Mouse (Mus musculus): Measurements from ENCODE around the gene Gtpbp8. TPM values are rescaled to one million over a fixed set of nuclear protein-coding genes. Genes with fewer than 3 reads are reported as not detected.

Gene Gtpbp8
- 1.7 and 5.6 TPM in 2 replicates for total RNA-seq (2015; ENCODE audit: low replicate concordance)
- 0.98 and 3.5 TPM in 2 replicates for total RNA-seq (2017; ENCODE audit: low replicate concordance)

DNA sequence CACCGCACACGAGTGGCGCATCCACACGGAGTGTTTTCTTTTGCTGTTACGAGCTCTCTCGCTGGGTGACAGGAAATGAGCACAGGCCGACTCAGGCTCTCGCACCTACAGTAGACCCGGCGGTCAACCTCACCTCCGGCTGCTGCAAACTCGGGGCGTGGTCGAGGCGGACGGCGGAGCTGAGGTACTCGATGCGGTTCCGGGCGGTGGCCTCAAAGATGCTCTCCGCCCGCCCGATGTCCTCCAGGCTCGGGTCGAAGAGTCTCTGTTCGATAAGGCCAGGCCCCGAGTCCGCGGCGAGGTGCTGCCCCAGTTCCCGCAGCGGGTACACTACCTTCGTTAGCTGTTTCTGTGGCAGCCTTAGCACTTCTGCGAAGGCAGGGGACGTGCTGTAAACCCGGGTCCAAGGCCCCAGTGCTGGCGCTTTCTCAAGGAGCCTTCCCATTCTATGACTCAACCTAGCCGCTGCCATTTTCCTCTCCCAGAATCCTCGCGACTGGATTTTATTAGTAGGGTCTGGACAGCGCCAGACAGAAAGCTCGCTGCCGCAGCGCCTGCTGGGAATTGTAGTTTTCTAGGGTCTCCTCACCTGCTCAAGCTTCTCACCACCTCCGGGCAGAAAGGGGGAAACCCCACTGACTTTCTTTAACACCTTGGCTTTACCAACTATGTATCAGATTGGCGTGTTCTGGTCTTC is at the start of gene Gtpbp8:
Gene Gtpbp8 (minus strand): TSS at position 498 of the 697 bp plus-strand sequence.
- ATAC-seq (replicated peaks; ENCODE audit: low FRiP score, poor library complexity, severe bottlenecking) = peak; percentile 96

DNA sequence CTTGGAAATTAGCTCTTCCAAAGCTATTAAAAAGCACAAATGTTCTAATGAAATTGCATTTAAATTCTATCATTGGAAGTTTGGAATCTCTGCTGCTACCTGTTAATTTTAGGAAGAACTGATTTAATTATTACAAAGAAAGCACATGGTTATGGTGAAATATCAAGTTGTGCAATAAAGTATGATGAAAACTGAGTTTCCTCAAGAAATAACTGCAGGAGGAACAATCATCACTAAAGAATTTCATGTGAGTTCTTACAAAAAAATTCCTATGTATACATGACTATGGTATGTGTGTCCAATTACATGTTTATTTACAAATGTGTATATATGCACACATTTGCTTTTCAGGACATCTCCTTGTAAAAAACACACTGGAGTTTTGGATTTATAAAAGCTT is 48.3 kb upstream of the Gtpbp8 start:
- no peak for ATAC-seq (replicated peaks; ENCODE audit: low FRiP score, poor library complexity, severe bottlenecking)

DNA sequence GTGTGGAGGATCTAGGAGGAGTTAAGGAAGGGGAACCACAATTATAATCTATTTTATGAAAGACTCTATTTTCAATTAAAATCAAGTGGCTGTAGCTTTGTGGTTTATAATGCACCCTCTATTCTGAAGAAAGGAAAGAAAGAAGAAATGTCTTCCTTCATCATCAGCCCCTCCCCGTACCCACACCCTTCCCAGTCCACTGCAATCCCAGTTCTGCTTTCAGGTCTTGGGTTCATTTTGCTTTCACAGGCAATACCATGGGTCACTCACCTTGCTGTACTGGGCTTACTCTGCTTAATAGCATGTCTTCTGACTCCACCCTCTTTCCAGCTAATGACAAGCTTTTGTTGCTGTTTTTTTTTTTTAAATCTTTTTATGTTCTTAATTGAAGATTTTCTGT is 40.8 kb upstream of the Gtpbp8 start:
- ATAC-seq (replicated peaks; ENCODE audit: low FRiP score, poor library complexity, severe bottlenecking) = no peak

DNA sequence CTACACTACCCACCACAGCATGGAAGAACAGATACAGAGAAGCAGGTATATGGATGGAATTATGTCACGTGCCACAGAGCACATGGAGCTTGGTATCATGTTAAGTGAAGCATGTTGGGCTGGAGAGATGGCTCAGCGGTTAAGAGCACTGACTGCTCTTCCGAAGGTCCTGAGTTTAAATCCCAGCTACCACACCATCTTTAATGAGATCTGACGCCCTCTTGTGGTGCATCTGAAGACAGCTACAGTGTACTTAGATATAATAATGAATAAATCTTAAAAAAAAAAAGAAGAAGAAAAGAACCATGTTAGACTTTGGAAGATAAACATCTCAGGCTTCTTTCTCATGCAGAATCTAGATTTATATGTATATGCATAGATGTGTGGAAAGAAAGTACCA is 34.6 kb upstream of the Gtpbp8 start:
- no peak for ATAC-seq (replicated peaks; ENCODE audit: low FRiP score, poor library complexity, severe bottlenecking)

DNA sequence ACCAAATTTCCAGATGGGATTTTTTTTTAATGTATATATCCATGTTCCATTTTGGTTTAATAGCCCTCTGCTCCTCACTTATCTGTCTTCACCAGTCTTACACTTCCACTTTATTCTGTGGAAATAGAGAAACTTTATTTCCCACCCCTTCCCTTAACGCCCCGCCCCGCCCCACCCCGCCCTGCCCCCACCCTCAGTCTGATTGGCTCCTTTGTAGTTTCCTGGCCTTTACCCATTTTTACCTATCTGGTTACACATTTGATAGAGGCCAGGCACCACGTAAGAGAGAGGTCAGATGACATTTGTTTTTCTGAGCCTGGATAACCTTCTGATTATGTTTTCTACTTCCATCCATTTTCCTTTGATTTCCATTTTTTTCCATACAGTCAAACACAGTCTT is 33.3 kb upstream of the Gtpbp8 start:
- no peak for ATAC-seq (replicated peaks; ENCODE audit: low FRiP score, poor library complexity, severe bottlenecking)

DNA sequence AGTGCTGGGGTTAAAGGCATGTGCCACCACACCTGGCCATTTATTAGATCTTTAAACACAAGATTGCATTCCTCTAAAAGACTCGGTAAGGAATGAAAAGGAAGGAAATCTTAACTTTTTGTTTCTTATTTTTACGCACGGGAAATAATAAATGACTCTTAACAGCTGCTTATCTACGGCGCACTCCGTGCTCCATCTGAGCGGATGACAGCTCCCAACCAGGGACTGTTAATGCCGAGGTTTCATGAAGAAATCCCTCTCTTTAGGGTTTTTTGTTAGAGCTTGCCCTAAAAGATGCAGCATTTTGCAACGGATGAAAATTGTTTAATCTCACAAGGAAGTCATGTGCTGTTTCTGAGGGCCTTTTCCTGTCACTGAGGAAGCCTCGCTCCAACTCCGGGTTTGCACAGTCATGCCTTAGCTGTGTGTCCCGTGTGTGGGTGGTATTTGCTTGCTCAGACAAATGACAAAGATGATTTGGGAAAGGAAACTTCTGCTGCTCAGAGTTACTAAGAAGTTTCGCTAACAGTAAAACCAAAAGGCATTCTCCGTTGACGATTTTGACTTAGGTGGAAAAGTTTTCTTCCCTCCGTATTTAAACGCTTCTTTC is 32.5 kb upstream of the Gtpbp8 start:
- no peak for ATAC-seq (replicated peaks; ENCODE audit: low FRiP score, poor library complexity, severe bottlenecking)

DNA sequence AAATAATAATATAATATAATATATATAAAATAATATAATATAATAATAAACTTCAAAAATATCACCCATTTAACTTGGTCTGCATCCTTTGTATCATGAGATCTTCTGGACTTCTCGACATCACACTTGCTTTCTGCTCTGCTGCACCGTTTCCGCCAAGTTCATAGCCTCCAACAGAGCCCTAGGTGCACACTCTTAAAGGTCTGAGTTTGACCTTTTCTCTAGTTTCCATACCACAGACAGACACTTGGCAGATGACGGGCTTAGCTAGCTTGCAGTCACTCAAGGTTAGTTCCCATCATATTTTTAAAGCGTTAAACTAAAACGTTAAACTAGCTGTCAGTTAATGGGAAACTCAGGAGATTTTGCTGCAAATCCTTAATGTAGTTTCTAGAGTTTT is 28.0 kb upstream of the Gtpbp8 start:
- no peak for ATAC-seq (replicated peaks; ENCODE audit: low FRiP score, poor library complexity, severe bottlenecking)

DNA sequence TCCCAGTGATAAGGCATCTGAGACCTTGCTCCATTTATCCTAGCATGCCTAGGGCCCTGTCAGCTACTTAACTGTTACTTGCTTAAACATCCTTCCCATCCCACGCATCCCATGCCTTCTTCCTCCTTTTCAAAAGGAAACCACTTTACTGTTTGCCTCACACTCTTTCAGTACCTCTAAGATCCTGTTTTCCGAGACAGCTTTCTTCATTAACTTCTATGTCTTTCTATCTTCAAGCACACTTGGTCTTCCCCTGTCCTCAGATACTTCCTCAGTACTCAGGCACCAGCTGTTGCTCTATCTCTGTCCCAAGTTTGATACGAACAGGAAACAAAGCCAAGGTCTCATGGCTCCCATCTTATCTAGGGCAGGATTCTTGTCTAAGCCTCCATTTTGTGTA is 27.5 kb upstream of the Gtpbp8 start:
- no peak for ATAC-seq (replicated peaks; ENCODE audit: low FRiP score, poor library complexity, severe bottlenecking)

DNA sequence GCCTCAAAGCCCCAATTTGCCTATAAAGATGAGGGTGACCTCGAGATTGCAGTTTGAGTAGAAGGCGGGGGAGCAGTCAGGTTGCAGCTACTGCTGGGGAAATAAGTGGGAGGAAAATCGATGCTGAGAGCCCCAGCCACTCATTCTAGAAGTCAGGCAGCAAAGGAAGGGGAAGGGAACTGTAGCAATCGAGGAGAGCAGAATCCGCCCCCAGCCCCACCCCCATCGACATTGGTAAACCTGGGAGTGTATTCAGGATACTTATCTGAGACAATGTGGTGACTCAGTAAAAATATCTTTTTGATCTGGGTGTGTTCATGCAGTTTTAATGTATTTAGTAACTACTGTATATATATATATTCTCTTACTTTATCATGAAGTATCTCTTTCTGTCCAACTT is 26.4 kb upstream of the Gtpbp8 start:
- ATAC-seq (replicated peaks; ENCODE audit: low FRiP score, poor library complexity, severe bottlenecking) = no peak

DNA sequence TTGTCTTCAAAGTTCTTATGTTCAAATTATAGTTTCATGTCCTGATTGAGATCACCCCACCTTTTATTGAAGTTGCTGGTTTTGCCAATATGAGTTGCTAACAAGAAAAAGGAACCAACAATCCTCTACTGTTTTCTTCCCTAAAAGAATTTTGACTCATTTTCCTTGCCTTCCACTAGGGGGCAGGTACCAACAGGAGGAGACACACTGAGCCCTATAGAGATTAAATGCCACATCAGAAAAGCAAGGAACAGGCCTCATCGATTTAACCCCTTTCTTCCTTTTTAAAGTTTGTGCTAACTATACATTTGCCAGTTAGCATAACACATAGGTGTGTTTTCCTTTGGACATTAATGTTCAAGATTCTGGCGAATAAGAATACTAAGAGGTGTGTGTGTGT is 21.8 kb upstream of the Gtpbp8 start:
- no peak for ATAC-seq (replicated peaks; ENCODE audit: low FRiP score, poor library complexity, severe bottlenecking)

DNA sequence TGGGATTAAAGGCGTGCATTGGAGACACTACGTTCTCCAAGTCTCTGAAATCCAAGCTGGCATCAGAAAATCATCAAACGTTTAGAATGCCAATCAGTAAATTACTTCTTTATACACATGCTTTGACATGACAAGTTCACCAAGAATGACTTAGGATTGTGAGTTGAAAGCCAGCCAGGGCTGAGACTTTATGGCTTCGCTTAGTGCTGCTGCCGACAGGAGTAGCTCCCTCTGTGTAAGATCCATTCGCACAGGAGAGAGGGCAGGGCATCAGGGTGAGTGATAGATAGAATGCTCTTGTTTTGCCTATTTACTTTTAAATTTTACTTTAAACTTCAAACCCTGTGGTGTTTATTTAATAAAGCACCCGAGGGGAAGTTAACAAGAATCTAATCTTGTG is 21.3 kb upstream of the Gtpbp8 start:
- no peak for ATAC-seq (replicated peaks; ENCODE audit: low FRiP score, poor library complexity, severe bottlenecking)

DNA sequence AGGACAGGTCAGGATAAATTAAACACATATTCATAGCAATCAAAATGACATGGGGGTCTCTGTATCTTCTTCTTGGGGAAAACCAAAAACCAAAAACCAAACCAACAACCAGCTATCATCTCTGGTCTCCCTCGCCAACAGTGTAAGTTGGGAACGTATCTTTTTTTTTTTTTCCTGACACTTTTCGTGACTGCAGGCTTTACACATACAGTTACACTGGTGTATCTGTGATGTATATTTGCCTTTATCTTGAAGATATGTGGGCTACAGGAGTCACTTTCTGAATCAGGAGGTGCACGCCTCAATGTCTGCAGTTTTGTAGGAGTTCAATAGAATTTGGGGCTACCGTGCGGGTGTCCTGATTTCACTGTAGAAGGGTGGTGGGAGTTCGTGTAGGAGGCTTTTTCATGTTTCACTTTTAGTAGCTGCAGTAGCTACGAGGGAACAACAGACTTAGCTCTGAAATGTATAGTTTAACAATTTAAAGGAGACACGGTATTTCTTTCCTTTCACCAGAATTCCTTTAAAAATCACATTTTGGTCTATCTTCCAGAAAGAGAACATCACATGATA is 20.2 kb upstream of the Gtpbp8 start:
- ATAC-seq (replicated peaks; ENCODE audit: low FRiP score, poor library complexity, severe bottlenecking) = no peak

DNA sequence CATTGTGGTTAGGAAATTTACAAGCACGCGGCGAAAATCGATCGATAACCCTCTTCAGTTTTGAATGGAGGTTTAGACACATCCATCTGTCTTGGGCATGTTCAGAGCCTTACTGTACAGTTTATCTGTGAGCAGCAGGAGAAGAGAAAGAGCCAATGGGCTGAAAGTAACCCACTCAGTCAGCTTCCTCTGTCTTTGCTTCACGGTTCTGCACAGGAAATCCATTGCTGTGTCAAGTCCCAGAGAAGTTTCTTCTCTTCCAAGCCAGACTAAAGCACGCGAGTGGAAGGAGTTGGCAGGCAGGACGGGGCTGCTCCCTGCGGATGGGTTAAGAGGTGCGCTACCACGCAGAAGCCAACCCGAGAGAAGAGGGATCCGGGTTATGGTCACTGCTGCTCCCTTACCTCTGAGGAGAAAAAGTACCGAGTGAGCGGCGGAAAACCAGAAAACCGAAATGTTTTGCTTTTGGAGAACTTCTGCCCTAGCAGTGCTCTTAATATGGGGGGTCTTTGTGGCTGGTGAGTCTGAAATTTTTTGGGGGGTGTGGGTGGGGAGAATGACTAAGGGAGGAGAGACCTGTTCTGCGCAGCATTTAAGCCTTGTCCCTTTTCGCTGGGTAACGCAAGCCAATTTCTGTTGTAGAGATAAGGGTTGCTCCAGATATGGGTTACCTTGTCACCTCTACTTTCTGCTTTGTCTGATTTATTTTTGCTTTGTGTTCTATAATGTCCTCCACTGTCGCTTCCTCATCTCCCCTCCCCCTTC is 19.6 kb upstream of the Gtpbp8 start, which contains the start of gene Cd200r1:
Gene Cd200r1 (plus strand): TSS at position 182 of the 765 bp plus-strand sequence.
- ATAC-seq (replicated peaks; ENCODE audit: low FRiP score, poor library complexity, severe bottlenecking) = no peak

DNA sequence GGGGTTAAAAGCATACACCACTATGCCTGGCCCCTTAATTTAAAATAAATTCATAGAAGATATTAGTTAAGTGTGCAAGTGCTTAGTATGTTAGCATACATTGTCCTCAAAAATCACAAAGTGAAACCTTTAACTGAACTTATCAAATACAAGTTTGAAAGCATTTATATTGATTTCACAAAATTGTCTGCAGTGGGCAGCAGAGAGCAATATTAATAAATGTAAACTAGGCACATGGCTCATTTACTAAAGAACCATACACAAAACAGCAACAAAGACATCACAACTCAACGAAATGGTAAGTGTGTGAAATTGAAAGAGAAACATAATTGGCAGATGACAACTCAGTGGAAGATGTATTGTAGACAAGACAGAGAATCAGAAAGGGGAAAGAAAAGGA is 15.6 kb upstream of the Gtpbp8 start:
- ATAC-seq (replicated peaks; ENCODE audit: low FRiP score, poor library complexity, severe bottlenecking) = no peak

DNA sequence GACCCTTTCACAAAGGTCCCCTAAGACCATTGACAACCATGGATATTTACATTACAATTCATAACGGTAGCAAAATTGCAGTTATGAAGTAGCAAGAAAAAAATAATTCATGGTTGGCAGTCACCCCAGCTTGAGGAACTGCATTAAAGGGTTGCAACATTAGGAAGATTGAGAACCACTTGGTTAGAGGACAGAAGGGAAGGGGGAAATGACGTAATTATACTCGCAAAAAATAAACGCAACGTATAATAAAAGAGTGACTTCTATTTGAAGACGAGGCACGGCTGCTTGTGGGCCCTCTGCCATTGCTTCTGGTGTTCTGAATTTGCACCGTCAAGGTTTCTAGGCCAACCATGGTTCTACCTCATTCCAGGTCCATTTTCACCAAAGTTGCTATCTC is 11.5 kb upstream of the Gtpbp8 start:
- no peak for ATAC-seq (replicated peaks; ENCODE audit: low FRiP score, poor library complexity, severe bottlenecking)

DNA sequence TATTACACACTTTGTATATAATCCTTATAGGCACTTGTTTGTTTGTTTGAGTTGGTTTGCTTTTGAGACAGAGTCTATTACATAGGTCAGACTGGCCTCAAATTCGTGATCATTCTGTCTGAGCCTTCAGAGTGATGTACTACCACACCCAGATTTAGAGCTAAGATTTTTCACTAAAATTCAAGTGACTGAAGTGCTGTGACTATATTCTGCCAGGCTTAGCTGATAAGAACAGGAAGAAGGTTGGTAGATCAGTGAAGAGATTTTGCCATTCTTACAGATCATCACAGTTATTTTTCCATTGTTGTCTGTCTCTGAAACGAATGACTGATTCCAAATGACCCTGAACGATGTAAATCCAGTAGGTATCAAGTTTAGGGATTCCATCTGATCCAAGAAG is 1.8 kb upstream of the Gtpbp8 start:
- no peak for ATAC-seq (replicated peaks; ENCODE audit: low FRiP score, poor library complexity, severe bottlenecking)

DNA sequence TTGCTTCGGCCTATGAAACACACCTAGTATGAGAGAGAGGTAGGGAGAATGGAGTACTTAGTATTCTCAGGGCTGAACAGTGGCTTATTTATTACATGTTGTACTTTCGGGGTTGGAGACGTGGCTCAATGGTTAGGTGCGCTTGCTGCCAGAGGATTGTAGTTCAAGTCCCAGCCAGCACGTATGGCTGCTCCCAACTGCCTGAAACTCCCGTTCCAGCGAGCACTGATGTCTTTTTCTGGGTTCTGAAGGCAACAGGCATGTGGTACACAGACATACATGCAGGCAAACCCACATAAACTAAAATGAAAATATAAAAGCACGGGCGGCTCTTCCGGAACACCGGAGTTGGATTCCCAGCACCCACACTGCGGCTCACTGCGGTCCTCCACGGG is 695 bp downstream of the Gtpbp8 start:
- ATAC-seq (replicated peaks; ENCODE audit: low FRiP score, poor library complexity, severe bottlenecking) = peak; percentile 23; the same call in 1 of the 2 replicates

DNA sequence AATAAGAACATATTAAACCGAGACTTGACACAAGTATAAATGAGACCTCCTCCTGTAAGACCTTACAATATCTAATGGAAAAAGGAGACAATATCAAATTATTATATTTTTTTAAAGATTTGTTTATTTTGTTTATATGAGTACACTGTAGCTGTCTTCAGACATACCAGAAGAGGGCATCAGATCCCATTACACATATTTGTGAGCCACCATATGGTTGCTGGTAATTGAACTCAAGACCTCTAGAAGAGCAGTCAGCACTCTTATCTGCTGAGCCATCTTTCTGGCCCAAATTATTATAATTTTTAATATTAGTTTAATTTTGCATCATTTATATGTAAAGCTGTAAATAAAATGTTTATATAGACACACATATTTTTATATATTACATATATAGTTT is 3.4 kb downstream of the Gtpbp8 start:
- ATAC-seq (replicated peaks; ENCODE audit: low FRiP score, poor library complexity, severe bottlenecking) = no peak

DNA sequence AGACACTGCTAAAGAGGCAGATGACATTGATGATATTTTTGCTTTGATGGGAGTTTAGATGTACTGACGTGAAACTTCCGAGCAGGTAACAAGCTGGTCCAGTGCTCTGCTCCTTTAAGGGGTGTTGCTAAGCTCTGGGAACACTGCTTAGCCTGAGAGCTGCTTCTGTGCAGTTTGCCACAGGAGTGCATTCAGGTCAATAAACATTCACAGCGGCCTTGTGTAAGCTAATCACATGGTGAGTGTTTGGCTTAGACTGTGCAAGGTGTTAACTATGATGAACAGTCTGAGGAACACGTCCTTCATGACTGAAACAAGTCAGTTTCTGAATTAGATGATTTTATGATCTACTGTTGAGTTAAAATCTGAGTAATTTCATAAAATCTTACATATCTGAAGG is 10.0 kb downstream of the Gtpbp8 start:
- no peak for ATAC-seq (replicated peaks; ENCODE audit: low FRiP score, poor library complexity, severe bottlenecking)

DNA sequence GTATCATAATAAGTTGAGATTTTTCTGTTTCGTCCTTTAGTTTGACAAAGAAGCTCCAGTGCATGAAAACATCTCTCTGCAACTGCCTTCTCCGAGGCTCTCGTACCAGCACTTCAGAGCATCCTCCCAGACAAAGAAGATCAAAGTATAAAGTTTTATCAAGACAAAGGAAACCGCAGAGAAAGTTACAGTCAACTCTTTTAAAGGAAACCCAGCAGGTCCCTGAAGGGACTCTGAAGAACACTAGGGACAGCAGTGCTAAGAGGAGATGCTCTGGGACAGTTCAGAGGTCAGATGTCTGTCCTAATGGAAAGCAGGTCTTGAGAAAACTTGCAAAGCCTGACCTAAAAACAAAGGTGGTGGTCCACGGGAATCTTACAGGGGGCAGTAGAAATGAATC is 10.5 kb downstream of the Gtpbp8 start:
- ATAC-seq (replicated peaks; ENCODE audit: low FRiP score, poor library complexity, severe bottlenecking) = no peak

DNA sequence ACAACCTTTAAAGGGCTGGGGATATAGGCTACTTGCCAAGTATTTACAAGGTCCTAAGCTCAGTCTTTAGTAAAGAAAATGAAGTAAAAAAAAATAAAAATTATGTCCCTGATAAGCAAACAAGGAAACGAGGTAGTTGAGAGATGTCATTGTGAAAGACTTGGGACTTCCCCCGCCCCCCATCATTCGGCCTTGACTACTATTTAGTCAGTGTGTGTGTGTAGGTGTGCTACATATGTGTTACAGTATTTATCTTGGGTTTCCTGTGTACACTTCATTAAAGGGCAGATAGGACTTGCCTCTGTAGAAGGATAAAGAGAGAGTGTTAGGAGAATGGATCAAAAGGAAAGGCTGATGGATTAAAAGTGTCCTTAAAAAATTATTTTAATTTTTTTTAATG is 12.1 kb downstream of the Gtpbp8 start:
- no peak for ATAC-seq (replicated peaks; ENCODE audit: low FRiP score, poor library complexity, severe bottlenecking)
